Mouse (Mus musculus) left cerebral cortex, adult 18-20 months (tissue): Measurements from ENCODE around the gene Rac3. TPM values are rescaled to one million over a fixed set of nuclear protein-coding genes. Genes with fewer than 3 reads are reported as not detected.

Source experiments
- DNase-seq, 2 experiments: peaks; one replicate each; pipeline ENCODE4 v3.0.0; 2021 to 2022; ENCODE audit warnings: low spot score in 2 of 2, mixed read lengths in 1 of 2
- total RNA-seq, 2 experiments: library from RNA; stranded (reverse); gene quantifications; 2 replicates each; pipeline ENCODE4 v1.2.3; 2021

The Rac3 gene
- total RNA-seq, 2 experiments from 2014 or later: 28.9 to 38.6 TPM

GRCm38 (mm10) chr11:120768206-120768605 is 46.9 kb downstream of the Rac3 start:
- no peak for DNase-seq

GRCm38 (mm10) chr11:120772749-120773148 is 51.5 kb downstream of the Rac3 start:
- DNase-seq: no peak

Other genes starting within 250 kb of the Rac3 start
- gene Mrpl12, start 236.9 kb upstream of the Rac3 start, total RNA-seq: 10 to 100 TPM; 64.4 to 74.4 TPM
- 10 to 100 TPM; 19.6 to 22.6 TPM for gene Slc25a10, start 229.6 kb upstream of the Rac3 start, total RNA-seq
- under 1 TPM in 1 of 2 experiments, not detected in 1; 0.52 TPM for gene Gcgr, start 190.8 kb upstream of the Rac3 start, total RNA-seq
- 10 to 100 TPM; 74.9 to 77.0 TPM for gene Mcrip1, start 171.7 kb upstream of the Rac3 start, total RNA-seq
- gene Ppp1r27, start 170.3 kb upstream of the Rac3 start, total RNA-seq: not detected
- 100 to 1,000 TPM; 127 to 129 TPM for gene P4hb, start 148.2 kb upstream of the Rac3 start, total RNA-seq
- gene Arhgdia, start 139.8 kb upstream of the Rac3 start, total RNA-seq: 100 to 1,000 TPM; 310 to 324 TPM
- 10 to 100 TPM; 60.8 to 62.9 TPM for gene Alyref, start 123.1 kb upstream of the Rac3 start, total RNA-seq
- gene Anapc11, start 123.0 kb upstream of the Rac3 start, total RNA-seq: 10 to 100 TPM; 95.1 to 98.8 TPM
- 1 to 10 TPM in 1 of 2 experiments, not detected in 1; 1.3 TPM for gene Npb, start 113.0 kb upstream of the Rac3 start, total RNA-seq
- gene Pcyt2, start 103.5 kb upstream of the Rac3 start, total RNA-seq: 100 to 1,000 TPM; 124 to 136 TPM
- gene Sirt7, start 96.2 kb upstream of the Rac3 start, total RNA-seq: 10 to 100 TPM; 34.9 to 38.6 TPM
- 10 to 100 TPM; 86.8 to 94.3 TPM for gene Mafg, start 87.9 kb upstream of the Rac3 start, total RNA-seq
- gene Pycr1, start 77.7 kb upstream of the Rac3 start, total RNA-seq: 1 to 10 TPM; 1.0 to 1.6 TPM
- 1 to 10 TPM; 7.3 to 8.2 TPM for gene Myadml2, start 73.3 kb upstream of the Rac3 start, total RNA-seq
- gene Notum, start 60.3 kb upstream of the Rac3 start, total RNA-seq: 1 to 10 TPM; 2.7 to 5.0 TPM
- gene Aspscr1, start 48.5 kb upstream of the Rac3 start, total RNA-seq: 10 to 100 TPM; 51.1 to 57.7 TPM
- 10 to 100 TPM; 19.7 to 20.8 TPM for gene Cenpx, start 7.7 kb upstream of the Rac3 start, total RNA-seq
- gene Lrrc45, start 7.5 kb upstream of the Rac3 start, total RNA-seq: 10 to 100 TPM; 53.0 to 56.2 TPM
- gene Dcxr, start 5.8 kb downstream of the Rac3 start, total RNA-seq: 10 to 100 TPM in 1 of 2 experiments, 1 to 10 TPM in 1; 8.5 to 11.9 TPM
- 1 to 10 TPM; 1.7 to 2.9 TPM for gene Cbr2, start 10.6 kb downstream of the Rac3 start, total RNA-seq
- 10 to 100 TPM; 31.4 to 50.3 TPM for gene Hmga1b, start 41.3 kb downstream of the Rac3 start, total RNA-seq
- 10 to 100 TPM; 53.1 to 56.6 TPM for gene Rfng, start 62.7 kb downstream of the Rac3 start, total RNA-seq
- 100 to 1,000 TPM; 148 to 152 TPM for gene Gps1, start 62.8 kb downstream of the Rac3 start, total RNA-seq
- gene Dus1l, start 74.9 kb downstream of the Rac3 start, total RNA-seq: 10 to 100 TPM; 40.2 to 44.9 TPM
- 100 to 1,000 TPM; 159 to 179 TPM for gene Fasn, start 103.1 kb downstream of the Rac3 start, total RNA-seq
- 1 to 10 TPM; 7.2 to 9.3 TPM for gene Ccdc57, start 211.4 kb downstream of the Rac3 start, total RNA-seq
- gene Slc16a3, start 227.0 kb downstream of the Rac3 start, total RNA-seq: 1 to 10 TPM; 3.9 to 4.0 TPM